Comparison of ENCODE assay signal across 26 mouse cellular contexts in the genomic region with DNA sequence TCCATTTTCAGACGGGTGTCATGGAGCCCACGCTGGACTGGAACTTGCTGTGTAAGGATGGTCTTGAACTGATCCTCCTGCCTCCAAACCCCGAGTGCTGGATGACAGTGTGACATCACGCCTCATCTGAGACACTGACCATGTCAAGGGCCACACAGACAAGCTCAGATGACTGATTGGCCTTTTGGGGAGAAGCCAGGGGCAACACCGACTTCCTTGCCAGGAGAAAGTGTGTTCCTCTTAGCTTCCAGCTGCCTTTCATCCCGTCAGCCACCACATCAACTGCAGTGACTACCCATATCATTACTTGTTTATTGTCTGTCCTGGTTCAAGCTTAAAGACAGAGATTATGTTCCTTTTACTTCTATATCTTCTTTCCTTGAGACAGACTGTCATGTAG. TPM values are rescaled to one million over a fixed set of nuclear protein-coding genes. Genes with fewer than 3 reads are reported as not detected.
DNase-seq lines count a peak whose midpoint lies in the region; ATAC-seq and TF ChIP-seq lines count a peak whose summit lies in the region.
"Had no signal": no experiment of that assay in that cellular context is flagged by ENCODE, and none has a peak within 500 bp of the region (broad histone marks: within the 10 kb centered on the region; RNA-seq: fewer than 3 reads in every experiment).

No protein-coding gene starts in this region.

- no peak overlapping the region for H3K4me3 ChIP-seq in lung, embryonic 15.5 days
- no peak overlapping the region for H3K4me3 ChIP-seq in lung, postnatal 0 days (ENCODE audit: low read depth, low read length)
- peak overlapping the region; percentile 73 for H3K4me3 ChIP-seq in megakaryocyte, embryonic 14.5 days (replicated peaks)
- H3K4me3 ChIP-seq in myocyte: no peak overlapping the region
- H3K4me3 ChIP-seq: embryonic facial prominence, embryonic 10.5 days; embryonic facial prominence, embryonic 12.5 days; forebrain, embryonic 13.5 days; forebrain, embryonic 15.5 days had no signal

- no peak overlapping the region for H3K9ac ChIP-seq in lung, embryonic 15.5 days
- no peak overlapping the region for H3K9ac ChIP-seq in lung, postnatal 0 days (replicated peaks; ENCODE audit: low read depth)
- H3K9ac ChIP-seq: embryonic facial prominence, embryonic 12.5 days; forebrain, embryonic 13.5 days; forebrain, embryonic 15.5 days had no signal

- 36% methylated on average over 5 of the region's 6 CpGs for WGBS in lung, embryonic 15.5 days
- 33% methylated on average over 5 of the region's 6 CpGs for WGBS in lung, postnatal 0 days

- no peak for DNase-seq in lung, postnatal 14 days
- DNase-seq in lung, postnatal 0 days (ENCODE audit: low spot score): peak; percentile 74
- no peak for DNase-seq in lung, postnatal 36 days
- no peak for DNase-seq in ovary, postnatal 36 days (ENCODE audit: low spot score)
- DNase-seq: adrenal gland, adult 8-10 months; adrenal gland, postnatal 14 days; adrenal gland, postnatal 36 days; B cell, adult 2 months; cerebellum, adult 11-12 months; cerebellum, adult 2 months; cerebellum, adult 9-10 months; cerebellum, postnatal 10 days; cerebellum, postnatal 25 days had no signal

- H3K4me1 ChIP-seq in lung, embryonic 15.5 days: peaks cover 51% of the 10 kb centered on the region
- H3K4me1 ChIP-seq in lung, postnatal 0 days (ENCODE audit: insufficient read depth, low read depth, low read length): peaks cover 10% of the 10 kb centered on the region; the same call in 1 of the 2 replicates
- peaks cover 91% of the 10 kb centered on the region for H3K4me1 ChIP-seq in megakaryocyte, embryonic 14.5 days

- H3ac ChIP-seq in myocyte (ENCODE audit: control insufficient read depth, insufficient read length): no peak overlapping the region

- H3K36me3 ChIP-seq in lung, embryonic 15.5 days: no peaks in the 10 kb centered on the region
- no peaks in the 10 kb centered on the region for H3K36me3 ChIP-seq in lung, postnatal 0 days (ENCODE audit: insufficient read depth, low read length)
- H3K36me3 ChIP-seq in megakaryocyte, embryonic 14.5 days (replicated peaks; ENCODE audit: low read length): no peaks in the 10 kb centered on the region
- no peaks in the 10 kb centered on the region for H3K36me3 ChIP-seq in myocyte (ENCODE audit: control insufficient read depth, insufficient read depth)
- H3K36me3 ChIP-seq: embryonic facial prominence, embryonic 10.5 days; embryonic facial prominence, embryonic 12.5 days; forebrain, embryonic 15.5 days; G1E had no signal

- no peak for TF ChIP-seq POLR2A in myocyte (IDR thresholded peaks at IDR 0.05; ENCODE audit: insufficient read length, low read depth)

- no peak overlapping the region for H3K27ac ChIP-seq in lung, embryonic 15.5 days
- H3K27ac ChIP-seq in lung, postnatal 0 days (ENCODE audit: low read length): no peak overlapping the region
- H3K27ac ChIP-seq: embryonic facial prominence, embryonic 10.5 days; embryonic facial prominence, embryonic 12.5 days; forebrain, embryonic 13.5 days; forebrain, embryonic 15.5 days had no signal

- no peak for TF ChIP-seq CTCF in lung, postnatal 0 days (IDR thresholded peaks at IDR 0.05)

- 0 out of 2 replicates have a peak, but pooled peaks have one; percentile 17 for ATAC-seq in lung, embryonic 15.5 days (ENCODE audit: borderline replicate concordance, extremely low read depth, low FRiP score, low TSS enrichment)
- peak; percentile 15 for ATAC-seq in lung, postnatal 0 days
- no peak for ATAC-seq in megakaryocyte, adult 5-6 weeks (ENCODE audit: poor library complexity, severe bottlenecking)
- ATAC-seq: activated CD4-positive, CD25-positive, alpha-beta regulatory T cell, adult 4 months; CD4-positive, CD25-positive, alpha-beta regulatory T cell, adult 4 months; forebrain, embryonic 13.5 days; forebrain, embryonic 15.5 days; Patski had no signal

- no peak for TF ChIP-seq EP300 in lung, postnatal 0 days (IDR thresholded peaks at IDR 0.05)

- H3K27me3 ChIP-seq in lung, embryonic 15.5 days: peaks cover 51% of the 10 kb centered on the region
- H3K27me3 ChIP-seq in lung, postnatal 0 days (replicated peaks; ENCODE audit: insufficient read depth, low read length): peaks cover 29% of the 10 kb centered on the region
- peaks cover 54% of the 10 kb centered on the region for H3K27me3 ChIP-seq in megakaryocyte, embryonic 14.5 days (replicated peaks)
- no peaks in the 10 kb centered on the region for H3K27me3 ChIP-seq in myocyte (ENCODE audit: control insufficient read depth, insufficient read depth, insufficient read length)
- H3K27me3 ChIP-seq: CH12.LX, Patski had no signal

- H3K9me3 ChIP-seq in lung, embryonic 15.5 days: no peaks in the 10 kb centered on the region
- H3K9me3 ChIP-seq in lung, postnatal 0 days (ENCODE audit: low read length): no peaks in the 10 kb centered on the region
- peaks cover 7% of the 10 kb centered on the region; the same call in 1 of the 2 replicates for H3K9me3 ChIP-seq in megakaryocyte, embryonic 14.5 days
- H3K9me3 ChIP-seq: embryonic facial prominence, embryonic 10.5 days; embryonic facial prominence, embryonic 12.5 days; forebrain, embryonic 13.5 days; forebrain, embryonic 15.5 days had no signal

- H3K79me2 ChIP-seq in myocyte (ENCODE audit: control insufficient read depth, insufficient read depth): no peaks in the 10 kb centered on the region

- no peak overlapping the region for H3K4me2 ChIP-seq in lung, embryonic 15.5 days
- no peak overlapping the region for H3K4me2 ChIP-seq in lung, postnatal 0 days (replicated peaks; ENCODE audit: low read depth, low read length)
- H3K4me2 ChIP-seq in myocyte (ENCODE audit: low read depth): no peak overlapping the region
- H3K4me2 ChIP-seq: embryonic facial prominence, embryonic 12.5 days; forebrain, embryonic 13.5 days; forebrain, embryonic 15.5 days had no signal

TF ChIP-seq in myocyte, 11 proteins besides CTCF, POLR2A, EP300 and RAD21:
- no peak for TF ChIP-seq TCF3 (IDR thresholded peaks at IDR 0.05; ENCODE audit: insufficient read length, low read depth)
- TF ChIP-seq POLR2AphosphoS2 (IDR thresholded peaks at IDR 0.05; ENCODE audit: insufficient read length, low read depth): peak; percentile 29

RNA-seq across cellular contexts. Expression of gene Artn, which starts 4.6 kb away (rescaled TPM):
- polyA plus RNA-seq in lung, embryonic 15.5 days (2015; fragmentation: Nextera tagmentation; extraction: Ambion mirVana): 3.1 and 3.2 TPM in 2 replicates
- polyA plus RNA-seq in lung, postnatal 0 days (2015; fragmentation: Nextera tagmentation; extraction: Ambion mirVana): 3.2 and 3.5 TPM in 2 replicates
- polyA plus RNA-seq in megakaryocyte, embryonic 14.5 days (2012; ENCODE audit: insufficient read depth, low replicate concordance): 0.74 TPM in 1 of 2 replicates, not detected in the other
- total RNA-seq in megakaryocyte, adult 5-6 weeks (2015): not detected in 2 replicates
- total RNA-seq in megakaryocyte, adult 5-6 weeks (2017): not detected in 2 replicates
- 15.9 TPM for polyA plus RNA-seq in myocyte (2012; fragmentation: generic; extraction: Trizol)
- total RNA-seq: CH12.LX had no signal
- polyA plus RNA-seq: activated CD4-positive, CD25-positive, alpha-beta regulatory T cell, adult 4 months; CD4-positive, CD25-positive, alpha-beta regulatory T cell, adult 4 months; G1E; Patski had no signal

RNA-seq across cellular contexts. Expression of gene Ipo13, which starts 10.1 kb away (rescaled TPM):
- 37.9 and 41.2 TPM in 2 replicates for polyA plus RNA-seq in lung, embryonic 15.5 days (2015; fragmentation: Nextera tagmentation; extraction: Ambion mirVana)
- polyA plus RNA-seq in lung, postnatal 0 days (2015; fragmentation: Nextera tagmentation; extraction: Ambion mirVana): 32.1 and 35.6 TPM in 2 replicates
- polyA plus RNA-seq in megakaryocyte, embryonic 14.5 days (2012; ENCODE audit: insufficient read depth, low replicate concordance): 7.4 and 13.2 TPM in 2 replicates
- 15.5 and 17.0 TPM in 2 replicates for total RNA-seq in megakaryocyte, adult 5-6 weeks (2015)
- 8.7 and 11.2 TPM in 2 replicates for total RNA-seq in megakaryocyte, adult 5-6 weeks (2017)
- 62.2 TPM for polyA plus RNA-seq in myocyte (2012; fragmentation: generic; extraction: Trizol)

RNA-seq across cellular contexts. Expression of gene Dph2, which starts 33.1 kb away (rescaled TPM):
- polyA plus RNA-seq in lung, embryonic 15.5 days (2015; fragmentation: Nextera tagmentation; extraction: Ambion mirVana): 18.2 and 19.3 TPM in 2 replicates
- polyA plus RNA-seq in lung, postnatal 0 days (2015; fragmentation: Nextera tagmentation; extraction: Ambion mirVana): 7.8 and 8.6 TPM in 2 replicates
- 3.1 and 9.9 TPM in 2 replicates for polyA plus RNA-seq in megakaryocyte, embryonic 14.5 days (2012; ENCODE audit: insufficient read depth, low replicate concordance)
- 5.2 and 6.5 TPM in 2 replicates for total RNA-seq in megakaryocyte, adult 5-6 weeks (2015)
- total RNA-seq in megakaryocyte, adult 5-6 weeks (2017): 4.1 and 4.3 TPM in 2 replicates
- 8.5 TPM for polyA plus RNA-seq in myocyte (2012; fragmentation: generic; extraction: Trizol)

RNA-seq across cellular contexts. Expression of gene Atp6v0b, which starts 37.8 kb away (rescaled TPM):
- polyA plus RNA-seq in lung, embryonic 15.5 days (2015; fragmentation: Nextera tagmentation; extraction: Ambion mirVana): 177 and 185 TPM in 2 replicates
- polyA plus RNA-seq in lung, postnatal 0 days (2015; fragmentation: Nextera tagmentation; extraction: Ambion mirVana): 346 TPM in 2 replicates
- polyA plus RNA-seq in megakaryocyte, embryonic 14.5 days (2012; ENCODE audit: insufficient read depth, low replicate concordance): 395 and 493 TPM in 2 replicates
- total RNA-seq in megakaryocyte, adult 5-6 weeks (2015): 482 and 584 TPM in 2 replicates
- total RNA-seq in megakaryocyte, adult 5-6 weeks (2017): 229 and 245 TPM in 2 replicates
- 470 TPM for polyA plus RNA-seq in myocyte (2012; fragmentation: generic; extraction: Trizol)

RNA-seq across cellular contexts. Expression of gene B4galt2, which starts 41.6 kb away (rescaled TPM):
- 16.4 and 16.5 TPM in 2 replicates for polyA plus RNA-seq in lung, embryonic 15.5 days (2015; fragmentation: Nextera tagmentation; extraction: Ambion mirVana)
- polyA plus RNA-seq in lung, postnatal 0 days (2015; fragmentation: Nextera tagmentation; extraction: Ambion mirVana): 7.2 and 7.7 TPM in 2 replicates
- 1.5 TPM in 1 of 2 replicates, not detected in the other for polyA plus RNA-seq in megakaryocyte, embryonic 14.5 days (2012; ENCODE audit: insufficient read depth, low replicate concordance)
- total RNA-seq in megakaryocyte, adult 5-6 weeks (2015): not detected in 2 replicates
- total RNA-seq in megakaryocyte, adult 5-6 weeks (2017): 0.61 TPM in 1 of 2 replicates, not detected in the other
- polyA plus RNA-seq in myocyte (2012; fragmentation: generic; extraction: Trizol): 41.6 TPM
- polyA plus RNA-seq: activated CD4-positive, CD25-positive, alpha-beta regulatory T cell, adult 4 months; CD4-positive, CD25-positive, alpha-beta regulatory T cell, adult 4 months had no signal
